Mouse (Mus musculus) WW6 (cell line): ENCODE data around the gene Btbd11.
"Not testable (repeated sequence)": the region's sequence is repeated elsewhere in the genome, so short reads cannot be mapped to it uniquely, and the experiment has no call there.

Source experiments
- DNase-seq: peaks from one replicate; pipeline ENCODE4 v3.0.0-alpha.2; 2013; ENCODE audit warnings: low read depth, low spot score

Gene Btbd11

GRCm38 (mm10) chr10:85645346-85645745 is 258.7 kb downstream of the Btbd11 start:
- no peak for DNase-seq

- DNase-seq, result peak; percentile 53
Measured at GRCm38 (mm10) chr10:85651706-85652105, 265.1 kb downstream of the Btbd11 start.

GRCm38 (mm10) chr10:85655881-85656280 is 269.3 kb downstream of the Btbd11 start:
- no peak for DNase-seq

GRCm38 (mm10) chr10:85657886-85658285 is 271.3 kb downstream of the Btbd11 start:
- DNase-seq, result no peak

GRCm38 (mm10) chr10:85673512-85673921 is 286.9 kb downstream of the Btbd11 start:
- no peak for DNase-seq

GRCm38 (mm10) chr10:85678635-85679034 is 292.0 kb downstream of the Btbd11 start:
- DNase-seq, result no peak

GRCm38 (mm10) chr10:85682446-85682845 is 295.8 kb downstream of the Btbd11 start:
- DNase-seq, result no peak

- not testable (repeated sequence) for DNase-seq
Measured at GRCm38 (mm10) chr10:85694429-85694828, 307.8 kb downstream of the Btbd11 start.

GRCm38 (mm10) chr10:85699721-85700120 is 313.1 kb downstream of the Btbd11 start:
- no peak for DNase-seq

GRCm38 (mm10) chr10:85709790-85710189 is 323.2 kb downstream of the Btbd11 start:
- not testable (repeated sequence) for DNase-seq
